Mouse (Mus musculus): ENCODE results near the gene Lhpp.

Gene Lhpp

DNA sequence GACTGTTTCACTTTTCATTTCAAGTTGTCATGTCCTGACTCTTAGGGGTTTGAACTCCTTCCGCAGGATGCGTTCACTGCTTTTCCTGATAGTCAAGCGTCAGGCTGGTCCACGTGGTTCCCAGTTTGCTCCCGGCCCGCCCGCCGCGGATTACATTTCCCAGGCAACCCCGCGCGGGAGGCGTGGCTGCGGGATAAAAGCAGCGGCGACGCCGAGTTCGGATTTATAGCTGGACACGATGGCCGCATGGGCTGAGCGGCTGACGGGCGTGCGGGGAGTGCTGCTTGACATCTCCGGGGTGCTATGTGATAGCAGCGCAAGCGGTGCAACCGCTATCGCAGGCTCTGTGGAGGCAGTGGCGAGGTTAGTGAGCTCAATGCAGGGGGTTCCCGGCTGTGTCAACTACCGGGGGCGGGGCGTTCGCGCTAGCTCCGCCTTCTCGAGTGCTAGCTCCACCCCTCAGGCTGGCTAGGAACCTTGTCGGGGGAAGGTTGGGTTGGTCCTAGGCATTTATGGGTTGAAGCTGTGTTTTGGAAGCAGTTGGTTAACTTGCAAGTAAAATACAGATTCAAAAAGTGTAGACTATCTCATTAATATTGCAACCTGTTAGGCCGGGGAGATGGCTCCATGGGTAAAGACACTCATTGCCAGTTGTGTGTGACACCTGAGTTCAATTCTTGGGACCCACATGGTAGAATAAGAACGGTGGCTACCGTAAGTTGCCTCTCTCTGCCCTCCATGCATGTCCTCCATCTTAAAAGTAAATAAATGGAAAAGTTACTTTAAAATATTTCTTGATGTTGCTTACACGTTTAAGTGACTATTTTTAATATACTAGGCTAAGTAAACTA is at the start of gene Lhpp:
Gene Lhpp (plus strand): TSS at position 171 of the 851 bp plus-strand sequence.
- DNase-seq (ENCODE audit: low read depth), result peak; percentile 76

DNA sequence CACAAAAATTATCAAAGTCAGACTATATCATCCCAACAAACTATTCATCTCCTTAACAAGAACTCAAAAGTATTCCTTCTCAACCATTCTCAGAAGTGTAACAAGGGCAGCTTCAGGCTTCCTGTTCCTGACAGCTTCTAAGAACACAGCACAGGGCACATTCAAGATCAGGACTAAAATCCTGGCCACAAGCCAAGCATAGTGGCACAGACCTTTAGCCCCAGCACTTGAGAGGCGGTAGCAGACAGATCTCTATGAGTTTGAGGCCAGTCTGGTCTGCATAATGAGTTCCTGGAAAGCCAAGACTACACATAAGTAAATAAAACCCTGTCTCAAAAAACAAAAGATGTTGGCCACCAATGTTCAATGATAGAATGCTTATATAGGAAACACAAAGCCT is 44.6 kb upstream of the Lhpp start:
- no peak for DNase-seq (ENCODE audit: low read depth)

DNA sequence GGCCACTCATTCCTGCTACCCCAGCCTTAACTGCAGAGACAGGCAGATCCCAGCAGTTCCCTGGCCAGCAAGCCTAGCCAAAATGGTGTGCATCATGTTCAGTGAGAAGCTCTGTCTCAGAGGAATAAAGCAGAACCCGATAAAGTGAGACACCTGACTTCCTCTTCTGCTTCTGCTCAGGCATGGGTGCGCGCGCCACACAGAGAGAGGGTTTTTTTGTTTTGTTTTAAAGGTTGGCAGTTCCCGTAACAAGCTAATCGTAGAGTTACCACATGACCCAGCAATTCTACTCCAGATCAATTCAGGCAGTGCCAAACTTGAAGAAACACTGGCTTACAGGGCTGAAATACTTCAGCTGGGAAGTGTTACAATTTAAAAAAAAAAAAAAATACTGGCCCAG is 41.6 kb upstream of the Lhpp start:
- DNase-seq (ENCODE audit: low read depth), result no peak

GRCm38 (mm10) chr7:132570071-132570470 is 40.4 kb upstream of the Lhpp start:
- DNase-seq (ENCODE audit: low read depth), result peak; percentile 59

DNA sequence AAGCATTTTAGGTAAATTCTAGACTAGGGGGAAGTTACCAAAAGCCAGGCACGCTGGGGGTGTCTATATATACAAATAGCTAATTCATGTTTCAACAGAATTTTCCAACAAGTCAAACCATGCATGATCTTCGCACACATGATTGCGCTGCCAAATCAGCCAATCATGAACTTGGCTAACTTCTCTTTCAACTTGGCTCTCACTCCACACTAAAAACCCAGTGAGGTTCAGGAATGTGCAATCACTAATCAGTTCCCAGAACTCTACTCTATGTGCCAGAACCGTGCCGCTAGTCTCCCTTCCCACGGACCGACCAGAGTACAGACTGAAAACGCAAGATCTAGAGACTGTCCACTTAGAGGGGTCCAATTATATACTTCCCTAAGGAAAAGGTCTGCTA is 39.0 kb upstream of the Lhpp start:
- no peak for DNase-seq (ENCODE audit: low read depth)

GRCm38 (mm10) chr7:132572738-132573137 is 37.7 kb upstream of the Lhpp start:
- peak; percentile 41 for DNase-seq (ENCODE audit: low read depth)

GRCm38 (mm10) chr7:132573205-132573604 is 37.2 kb upstream of the Lhpp start:
- DNase-seq (ENCODE audit: low read depth), result no peak

GRCm38 (mm10) chr7:132574646-132575045 is 35.8 kb upstream of the Lhpp start:
- no peak for DNase-seq (ENCODE audit: low read depth)

- peak; percentile 83 for DNase-seq (ENCODE audit: low read depth)
Observed at GRCm38 (mm10) chr7:132575623-132576022, 34.8 kb upstream of the Lhpp start.

- peak; percentile 97 for DNase-seq (ENCODE audit: low read depth)
Observed at GRCm38 (mm10) chr7:132576116-132576650, 34.3 kb upstream of the Lhpp start, which contains the start of gene Oat. Gene Oat (minus strand): TSS chr7:132576398.

- no peak for DNase-seq (ENCODE audit: low read depth)
Observed at GRCm38 (mm10) chr7:132576891-132577290, 33.5 kb upstream of the Lhpp start.

- DNase-seq (ENCODE audit: low read depth), result no peak
Observed at GRCm38 (mm10) chr7:132580511-132580910, 29.9 kb upstream of the Lhpp start.

GRCm38 (mm10) chr7:132581441-132581840 is 29.0 kb upstream of the Lhpp start:
- DNase-seq (ENCODE audit: low read depth), result no peak

DNA sequence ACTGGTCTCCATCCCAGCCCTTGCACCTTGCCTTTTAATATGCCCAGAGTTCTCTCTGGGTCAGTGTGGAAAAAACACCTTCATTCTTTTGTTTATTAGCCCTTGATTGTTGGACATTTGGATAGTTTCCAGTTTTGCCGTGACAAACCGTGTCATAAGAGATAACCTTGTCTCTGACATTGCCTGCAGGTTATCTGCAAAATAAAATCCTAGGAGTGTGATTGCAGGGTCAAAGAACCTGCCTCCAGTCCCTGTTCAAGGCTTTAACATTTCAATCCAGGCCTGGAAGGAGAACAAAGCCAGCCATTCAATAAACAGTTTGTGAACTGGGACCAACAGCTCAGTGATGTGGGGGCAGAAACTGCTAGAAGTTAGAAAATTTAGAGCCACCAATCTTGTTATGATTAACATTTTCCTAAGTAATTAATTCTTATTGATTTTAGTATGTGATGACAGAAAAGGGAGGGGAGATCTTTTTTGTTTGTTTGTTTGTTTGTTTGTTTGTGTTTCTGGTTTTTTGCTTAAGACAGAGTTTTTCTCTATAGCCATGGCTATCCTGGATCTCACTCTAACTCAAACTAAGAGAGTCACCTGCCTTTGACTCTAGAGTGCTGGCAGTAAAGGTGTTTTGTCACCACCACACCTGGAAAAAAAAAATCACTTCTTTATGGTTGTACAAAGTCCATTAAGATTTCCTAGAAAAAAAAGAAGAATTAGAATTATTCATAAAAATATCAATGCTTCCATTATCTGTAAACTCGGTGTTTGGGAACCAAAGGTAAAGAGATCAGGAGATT is 24.5 kb upstream of the Lhpp start:
- no peak for DNase-seq (ENCODE audit: low read depth)

GRCm38 (mm10) chr7:132587167-132587566 is 23.3 kb upstream of the Lhpp start:
- DNase-seq (ENCODE audit: low read depth), result no peak

GRCm38 (mm10) chr7:132589610-132590009 is 20.8 kb upstream of the Lhpp start:
- no peak for DNase-seq (ENCODE audit: low read depth)

- no peak for DNase-seq (ENCODE audit: low read depth)
Observed at GRCm38 (mm10) chr7:132593762-132594161, 16.7 kb upstream of the Lhpp start.

GRCm38 (mm10) chr7:132594325-132594724 is 16.1 kb upstream of the Lhpp start:
- no peak for DNase-seq (ENCODE audit: low read depth)

GRCm38 (mm10) chr7:132595787-132596186 is 14.7 kb upstream of the Lhpp start:
- peak; percentile 71 for DNase-seq (ENCODE audit: low read depth)

DNA sequence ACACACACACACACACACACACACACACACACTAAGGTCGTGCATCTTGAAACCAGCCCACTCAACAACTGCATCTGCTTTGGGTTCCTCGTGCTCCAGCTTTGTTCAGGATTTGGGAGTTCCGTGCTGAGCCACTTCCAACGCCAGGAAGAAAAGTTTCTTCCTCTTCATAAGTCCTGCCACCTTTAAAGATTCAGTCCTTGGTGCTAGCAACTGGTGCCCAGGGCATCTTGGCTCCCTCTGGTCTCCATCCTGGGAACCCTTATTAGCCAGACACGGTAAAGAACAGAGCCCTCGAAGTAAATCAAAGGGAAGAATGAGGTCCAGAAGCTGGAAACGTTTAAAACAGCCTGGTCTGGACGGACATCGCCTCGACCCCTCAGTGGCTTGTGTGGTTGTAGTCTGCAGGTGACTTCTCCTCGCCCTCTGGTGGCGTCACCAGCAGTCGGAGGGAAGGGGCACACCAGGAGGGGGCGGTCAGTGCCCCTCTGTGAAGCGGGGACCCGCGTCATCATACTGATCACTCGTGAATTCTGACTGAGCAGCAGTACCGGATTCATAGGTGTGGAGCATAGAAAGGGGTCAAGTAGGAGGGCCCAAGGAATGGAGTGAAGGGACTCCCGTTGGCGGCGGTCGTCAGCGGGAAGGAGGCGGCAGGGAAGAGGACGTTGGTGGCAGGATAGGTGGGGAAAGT is 13.7 kb upstream of the Lhpp start:
- no peak for DNase-seq (ENCODE audit: low read depth)

GRCm38 (mm10) chr7:132597251-132598041 is 13.0 kb upstream of the Lhpp start:
- peak; percentile 43 for DNase-seq (ENCODE audit: low read depth)

Data from c-Kit-positive CD71-positive TER-119-negative erythroid progenitor cells, embryonic 14.5 days (primary cell).